Mouse (Mus musculus) megakaryocyte, embryonic 14.5 days (primary cell): ENCODE results near the gene Ano7. TPM values are rescaled to one million over a fixed set of nuclear protein-coding genes. Genes with fewer than 3 reads are reported as not detected.
"Not testable (repeated sequence)": the region's sequence is repeated elsewhere in the genome, so short reads cannot be mapped to it uniquely, and the experiment has no call there.

Experiments used
- H3K27me3 ChIP-seq: replicated peaks from 2 replicates; pipeline ENCODE3; 2012; ENCODE audit warnings: inconsistent platforms
- H3K36me3 ChIP-seq: replicated peaks from 2 replicates; pipeline ENCODE3; 2012; ENCODE audit warnings: low read length, inconsistent platforms, mixed read lengths
- H3K4me1 ChIP-seq: 2 replicates; pipeline ENCODE4 v1.6.1; 2012; ENCODE audit warnings: inconsistent platforms
- H3K4me3 ChIP-seq: replicated peaks from 2 replicates; pipeline ENCODE3; 2012; ENCODE audit warnings: moderate library complexity, mild to moderate bottlenecking, inconsistent platforms
- H3K9me3 ChIP-seq: 2 replicates; pipeline ENCODE4 v1.6.1; 2012; ENCODE audit warnings: inconsistent platforms
- FLI1 ChIP-seq: IDR thresholded peaks from 2 replicates; pipeline ENCODE4 v1.6.1; 2012; ENCODE audit warnings: low read length, inconsistent platforms, mixed read lengths
- GATA1 ChIP-seq: IDR thresholded peaks from 3 replicates; pipeline ENCODE4 v1.6.1; 2012; ENCODE audit warnings: mixed read lengths, low read length, inconsistent platforms, borderline replicate concordance
- polyA plus RNA-seq: library from polyadenylated mRNA; stranded (reverse); fragments of >175 nt; gene quantifications from 2 replicates; pipeline ENCODE4 v1.2.3, GENCODE M21; 2012; ENCODE audit warnings: low replicate concordance; ENCODE audit not compliant: insufficient read depth

Ano7 gene
- polyA plus RNA-seq, 1 experiment = 0.02 TPM

GRCm38 (mm10) chr1:93445111-93445821, 71.5 kb downstream of the Ano7 start:
- Histone ChIP-seq H3K36me3 (peaks cover 29% of the 10 kb centered on the region), H3K27me3 (no peaks in the 10 kb centered on the region), H3K4me3 (peak overlapping the region; percentile 97), H3K9me3 (no peaks in the 10 kb centered on the region), H3K4me1 (peaks cover 40% of the 10 kb centered on the region)
- TF ChIP-seq FLI1 = no peak
- no peak for TF ChIP-seq GATA1

DNA sequence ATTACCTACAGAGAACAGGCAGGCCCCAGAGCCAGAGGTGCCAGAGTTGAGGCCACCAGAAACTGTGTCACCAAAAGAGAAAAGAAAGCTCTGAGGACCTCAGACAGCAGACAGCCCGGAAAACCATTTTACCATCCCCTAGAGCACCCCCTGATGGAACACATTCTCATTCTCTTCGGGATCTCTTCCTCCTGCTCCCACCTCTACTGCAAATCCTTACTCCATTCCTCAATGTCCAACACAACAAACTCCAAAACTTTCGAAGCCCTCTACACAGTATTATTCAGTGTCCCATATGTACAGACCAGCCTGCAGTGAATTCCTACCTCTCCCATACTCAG, 72.1 kb downstream of the Ano7 start:
- Histone ChIP-seq H3K9me3 (no peaks in the 10 kb centered on the region), H3K27me3 (no peaks in the 10 kb centered on the region), H3K4me1 (peaks cover 40% of the 10 kb centered on the region), H3K4me3 (peak overlapping the region; percentile 97), H3K36me3 (peaks cover 24% of the 10 kb centered on the region)
- TF ChIP-seq FLI1 (no peak), GATA1 (no peak)

GRCm38 (mm10) chr1:93450118-93450517, 76.4 kb downstream of the Ano7 start:
- H3K9me3 ChIP-seq, H3K27me3 ChIP-seq, H3K4me3 ChIP-seq, H3K36me3 ChIP-seq: not testable (repeated sequence)
- H3K4me1 ChIP-seq = peaks cover 33% of the 10 kb centered on the region

- TF ChIP-seq GATA1 (no peak), FLI1 (no peak)
- Histone ChIP-seq H3K27me3 (no peaks in the 10 kb centered on the region), H3K9me3 (no peaks in the 10 kb centered on the region), H3K4me3 (no peak overlapping the region), H3K36me3 (peaks cover 8% of the 10 kb centered on the region), H3K4me1 (peaks cover 26% of the 10 kb centered on the region)
Observed at GRCm38 (mm10) chr1:93453721-93454255, 80.1 kb downstream of the Ano7 start.

Other genes starting within 250 kb of the Ano7 start
- gene Agxt, start 238.7 kb upstream of the Ano7 start, polyA plus RNA-seq = not detected in 2 replicates
- not detected in 2 replicates for gene 2310007B03Rik, start 213.0 kb upstream of the Ano7 start, polyA plus RNA-seq
- not detected in 2 replicates for gene Crocc2, start 205.2 kb upstream of the Ano7 start, polyA plus RNA-seq
- gene Sned1, start 138.1 kb upstream of the Ano7 start, polyA plus RNA-seq = 0.03 TPM in 1 of 2 replicates, not detected in the other
- gene Mterf4, start 68.0 kb upstream of the Ano7 start, polyA plus RNA-seq = 2.8 TPM in 1 of 2 replicates, not detected in the other
- 6.9 and 18.6 TPM in 2 replicates for gene Ppp1r7, start 31.1 kb upstream of the Ano7 start, polyA plus RNA-seq
- 0.30 and 0.83 TPM in 2 replicates for gene Pask, start 30.4 kb upstream of the Ano7 start, polyA plus RNA-seq
- 30.3 and 34.3 TPM in 2 replicates for gene Hdlbp, start 104.9 kb downstream of the Ano7 start, polyA plus RNA-seq
- gene Farp2, start 138.1 kb downstream of the Ano7 start, polyA plus RNA-seq = not detected in 2 replicates